Mouse (Mus musculus) ES-E14 (cell line): Measurements from ENCODE around the gene Agtrap.

ENCODE experiments used
- CHD2 ChIP-seq: IDR thresholded peaks from 2 replicates; pipeline ENCODE4 v1.6.1; 2014; ENCODE audit warnings: mild to moderate bottlenecking, low read depth, low read length, inconsistent platforms
- HCFC1 ChIP-seq: IDR thresholded peaks from 2 replicates; pipeline ENCODE4 v1.6.1; 2012; ENCODE audit warnings: low read length, inconsistent platforms, borderline replicate concordance; ENCODE audit not compliant: insufficient read depth
- MAFK ChIP-seq: IDR thresholded peaks from 2 replicates; pipeline ENCODE4 v1.6.1; 2014; ENCODE audit warnings: mild to moderate bottlenecking, low read depth, low read length, inconsistent platforms; ENCODE audit not compliant: insufficient read depth
- ZC3H11A ChIP-seq: IDR thresholded peaks from 2 replicates; pipeline ENCODE4 v1.6.1; 2012; ENCODE audit warnings: low read depth, mild to moderate bottlenecking, inconsistent platforms, low read length, borderline replicate concordance
- ZNF384 ChIP-seq: IDR thresholded peaks from 2 replicates; pipeline ENCODE4 v1.6.1; 2012; ENCODE audit warnings: low read depth, low read length, inconsistent platforms

DNA sequence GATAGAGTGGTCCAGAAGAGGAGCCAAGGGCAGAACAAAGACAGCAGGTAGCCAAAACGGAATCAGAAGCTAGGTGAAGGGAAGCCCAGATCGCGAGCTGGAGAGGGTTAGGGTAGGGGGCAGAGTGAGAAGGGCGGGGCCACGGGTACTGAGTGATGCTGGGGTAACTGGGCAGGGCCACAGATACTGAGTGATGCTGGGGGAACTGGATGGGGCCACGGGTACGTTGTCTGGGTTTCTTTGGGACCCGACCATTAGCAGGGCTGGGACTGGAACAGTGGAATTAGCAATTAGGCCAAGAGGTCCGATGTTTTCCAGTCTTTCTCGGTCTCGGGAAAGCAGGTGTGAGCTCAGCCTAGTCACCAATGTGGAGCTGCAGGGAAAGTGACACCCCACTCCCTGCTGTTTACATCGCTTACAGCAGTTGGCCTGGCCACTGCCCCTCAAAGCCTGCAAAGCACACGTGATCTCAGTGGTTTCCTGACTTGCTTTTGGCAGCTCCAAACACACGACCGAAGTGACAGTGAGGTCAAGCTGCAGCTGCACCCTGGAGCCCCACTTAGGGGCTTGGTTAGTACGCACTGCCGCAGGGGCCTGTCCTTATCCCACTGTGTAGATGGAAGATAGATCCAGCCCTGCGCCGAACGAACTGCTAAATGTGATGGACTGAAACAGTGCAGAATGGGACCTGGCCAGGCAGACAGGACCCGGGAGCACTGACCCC is 4.5 kb downstream of the Agtrap start:
- TF ChIP-seq CHD2 (no peak), ZC3H11A (no peak), MAFK (no peak), ZNF384 (no peak), HCFC1 (no peak)
